Mouse (Mus musculus): ENCODE measurements around the gene Coro7. TPM values are rescaled to one million over a fixed set of nuclear protein-coding genes. Genes with fewer than 3 reads are reported as not detected.
"Not testable (repeated sequence)": the region's sequence is repeated elsewhere in the genome, so short reads cannot be mapped to it uniquely, and the experiment has no call there.

The Coro7 gene
- polyA plus RNA-seq, 1 experiment from 2014 or later = 13.1 TPM

DNA sequence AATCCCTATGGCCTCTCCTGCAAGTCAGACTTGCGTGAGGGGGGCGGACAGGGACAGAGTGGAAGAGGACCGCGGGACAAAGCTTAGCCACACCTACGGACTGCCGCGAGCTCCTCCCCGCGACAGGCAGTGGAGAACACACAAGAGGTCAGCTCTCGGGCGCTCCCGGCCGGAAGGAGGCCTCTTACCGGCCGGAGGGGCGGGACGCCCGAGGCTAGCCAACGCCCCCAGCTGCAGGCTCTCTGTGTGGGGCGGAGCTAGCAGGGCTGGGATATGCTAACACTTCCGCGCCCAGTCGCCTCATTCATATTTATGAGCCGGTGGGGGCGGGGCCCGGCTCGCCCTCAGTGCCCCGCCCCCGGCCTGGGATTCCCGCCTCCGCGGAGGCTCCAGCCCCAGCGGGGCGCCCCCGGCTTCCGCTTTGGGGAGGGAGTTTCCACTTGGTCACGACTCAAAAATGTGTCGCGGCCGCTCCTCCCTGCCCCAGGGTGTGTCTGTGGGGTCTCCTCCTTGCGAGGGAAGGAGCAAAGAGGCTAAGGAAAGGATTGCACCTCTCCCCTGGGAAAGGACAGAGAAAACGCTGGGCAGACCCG is 93.0 kb downstream of the Coro7 start:
- WGBS = under 1% methylated on average over 37 of the region's 43 CpGs
- Histone ChIP-seq H3K36me3 (ENCODE audit: insufficient read depth, low read length) (no peaks in the 10 kb centered on the region), H3K4me1 (replicated peaks; ENCODE audit: insufficient read depth, low read length) (peaks cover 10% of the 10 kb centered on the region), H3K4me3 (replicated peaks; ENCODE audit: low read depth, low read length) (peak overlapping the region; percentile 26), H3K27ac (peak overlapping the region; percentile 92), H3K9me3 (replicated peaks; ENCODE audit: low read length) (no peaks in the 10 kb centered on the region), H3K27me3 (ENCODE audit: insufficient read depth, low read length) (no peaks in the 10 kb centered on the region), H3K4me2 (ENCODE audit: low read length) (peak overlapping the region; percentile 53), H3K9ac (ENCODE audit: low read depth, low read length) (peak overlapping the region; percentile 47)
- no peak for TF ChIP-seq CTCF (IDR thresholded peaks at IDR 0.05; ENCODE audit: low read depth)
- peak; percentile 99 for DNase-seq (ENCODE audit: low spot score)
- ATAC-seq (replicated peaks; ENCODE audit: low FRiP score, low read depth) = peak; percentile 99

- H3K9ac ChIP-seq (ENCODE audit: low read depth, low read length) = peak overlapping the region; percentile 47
- H3K4me1 ChIP-seq (replicated peaks; ENCODE audit: insufficient read depth, low read length) = peaks cover 10% of the 10 kb centered on the region
- 7% methylated on average over 14 of the region's 14 CpGs for WGBS
- no peaks in the 10 kb centered on the region for H3K27me3 ChIP-seq (ENCODE audit: insufficient read depth, low read length)
- no peak for TF ChIP-seq CTCF (IDR thresholded peaks at IDR 0.05; ENCODE audit: low read depth)
- peak overlapping the region; percentile 26 for H3K4me3 ChIP-seq (replicated peaks; ENCODE audit: low read depth, low read length)
- H3K36me3 ChIP-seq (ENCODE audit: insufficient read depth, low read length) = no peaks in the 10 kb centered on the region
- peak overlapping the region; percentile 53 for H3K4me2 ChIP-seq (ENCODE audit: low read length)
- H3K9me3 ChIP-seq (replicated peaks; ENCODE audit: low read length) = no peaks in the 10 kb centered on the region
- DNase-seq (ENCODE audit: low spot score) (no peak), ATAC-seq (replicated peaks; ENCODE audit: low FRiP score, low read depth) (peak; percentile 14; the same call in 1 of the 2 replicates)
- peak overlapping the region; percentile 92 for H3K27ac ChIP-seq
Measured at GRCm38 (mm10) chr16:4585642-4586530, 93.7 kb downstream of the Coro7 start.

DNA sequence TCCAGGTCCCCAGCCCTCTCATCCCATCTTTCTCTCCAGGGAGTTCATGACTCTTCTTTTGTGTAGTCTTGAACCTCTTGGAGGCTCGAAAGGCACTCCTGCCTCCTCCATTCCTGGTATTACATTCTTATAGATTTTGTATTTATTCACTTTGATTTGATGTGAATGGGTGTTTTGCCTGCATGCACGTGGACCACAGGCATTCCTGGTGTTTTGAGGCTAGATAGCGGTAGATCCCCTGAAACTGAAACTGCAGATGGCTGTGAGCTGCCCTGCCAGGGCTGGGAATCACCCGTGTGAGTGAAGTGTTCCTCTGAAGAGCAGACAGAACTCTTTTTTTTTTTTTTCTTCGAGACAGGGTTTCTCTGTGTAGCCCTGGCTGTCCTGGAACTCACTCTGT is 95.1 kb downstream of the Coro7 start:
- whole genome bisulfite sequencing = 82% methylated on average over 5 of the region's 5 CpGs
- no peak overlapping the region for H3K4me3 ChIP-seq (replicated peaks; ENCODE audit: low read depth, low read length)
- H3K9ac ChIP-seq (ENCODE audit: low read depth, low read length) = no peak overlapping the region
- H3K4me1 ChIP-seq (replicated peaks; ENCODE audit: insufficient read depth, low read length) = peaks cover 10% of the 10 kb centered on the region
- DNase-seq (ENCODE audit: low spot score) = no peak
- H3K4me2 ChIP-seq (ENCODE audit: low read length) = no peak overlapping the region
- no peaks in the 10 kb centered on the region for H3K9me3 ChIP-seq (replicated peaks; ENCODE audit: low read length)
- no peak for TF ChIP-seq CTCF (IDR thresholded peaks at IDR 0.05; ENCODE audit: low read depth)
- H3K27me3 ChIP-seq (ENCODE audit: insufficient read depth, low read length) = no peaks in the 10 kb centered on the region
- no peaks in the 10 kb centered on the region for H3K36me3 ChIP-seq (ENCODE audit: insufficient read depth, low read length)
- ATAC-seq (replicated peaks; ENCODE audit: low FRiP score, low read depth) = no peak
- no peak overlapping the region for H3K27ac ChIP-seq

DNA sequence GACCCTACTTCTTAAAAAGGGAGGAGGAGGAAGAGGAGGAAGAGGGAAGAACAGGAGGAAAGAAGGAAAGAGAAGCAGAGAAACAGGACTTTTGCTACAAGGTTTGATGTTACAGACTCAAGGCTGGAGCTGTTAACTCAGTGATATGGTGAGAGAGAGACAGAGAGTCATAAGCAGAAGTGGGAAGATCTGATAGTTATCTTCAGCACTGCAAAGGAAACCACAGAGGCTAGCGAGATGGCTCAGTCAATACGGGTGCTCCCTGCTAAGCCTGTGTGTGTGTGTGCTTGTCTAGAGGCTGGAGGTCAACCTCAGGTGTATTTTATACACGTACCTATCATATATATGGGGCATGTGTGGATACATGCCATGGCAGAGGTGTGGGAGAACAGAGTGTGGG is 95.8 kb downstream of the Coro7 start:
- ATAC-seq (replicated peaks; ENCODE audit: low FRiP score, low read depth) = no peak
- DNase-seq (ENCODE audit: low spot score) = no peak
- Histone ChIP-seq H3K36me3 (ENCODE audit: insufficient read depth, low read length) (no peaks in the 10 kb centered on the region), H3K27ac (no peak overlapping the region), H3K27me3 (ENCODE audit: insufficient read depth, low read length) (no peaks in the 10 kb centered on the region), H3K4me2 (ENCODE audit: low read length) (no peak overlapping the region), H3K4me3 (replicated peaks; ENCODE audit: low read depth, low read length) (no peak overlapping the region), H3K9ac (ENCODE audit: low read depth, low read length) (no peak overlapping the region), H3K4me1 (replicated peaks; ENCODE audit: insufficient read depth, low read length) (peaks cover 10% of the 10 kb centered on the region), H3K9me3 (replicated peaks; ENCODE audit: low read length) (no peaks in the 10 kb centered on the region)
- TF ChIP-seq CTCF (IDR thresholded peaks at IDR 0.05; ENCODE audit: low read depth) = no peak
- 85% methylated on average over 3 of the region's 3 CpGs for WGBS

DNA sequence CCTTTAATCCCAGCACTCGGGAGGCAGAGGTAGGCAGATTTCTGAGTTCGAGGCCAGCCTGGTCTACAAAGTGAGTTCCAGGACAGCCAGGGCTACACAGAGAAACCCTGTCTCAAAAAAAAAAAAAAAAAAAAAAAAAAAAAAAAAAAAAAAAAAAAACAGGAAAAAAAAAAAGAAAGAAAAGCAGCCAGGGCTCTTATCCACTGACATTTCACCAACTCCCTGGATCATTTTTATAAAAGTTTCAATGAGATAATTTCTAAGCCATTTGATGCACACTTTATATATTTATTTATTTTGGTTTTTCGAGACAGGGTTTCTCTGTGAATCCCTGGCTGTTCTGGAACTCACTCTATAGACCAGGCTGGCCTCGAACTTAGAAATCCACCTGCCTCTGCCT is 98.4 kb downstream of the Coro7 start:
- not testable (repeated sequence) for H3K36me3 ChIP-seq (ENCODE audit: insufficient read depth, low read length); H3K9ac ChIP-seq (ENCODE audit: low read depth, low read length); H3K27me3 ChIP-seq (ENCODE audit: insufficient read depth, low read length); DNase-seq (ENCODE audit: low spot score); ATAC-seq (replicated peaks; ENCODE audit: low FRiP score, low read depth); H3K4me3 ChIP-seq (replicated peaks; ENCODE audit: low read depth, low read length); H3K9me3 ChIP-seq (replicated peaks; ENCODE audit: low read length); H3K27ac ChIP-seq; H3K4me1 ChIP-seq (replicated peaks; ENCODE audit: insufficient read depth, low read length); H3K4me2 ChIP-seq (ENCODE audit: low read length)
- 89% methylated on average over 3 of the region's 4 CpGs for WGBS

- Histone ChIP-seq H3K4me3 (replicated peaks; ENCODE audit: low read depth, low read length) (no peak overlapping the region), H3K27me3 (ENCODE audit: insufficient read depth, low read length) (no peaks in the 10 kb centered on the region), H3K9me3 (replicated peaks; ENCODE audit: low read length) (no peaks in the 10 kb centered on the region), H3K9ac (ENCODE audit: low read depth, low read length) (no peak overlapping the region), H3K27ac (no peak overlapping the region), H3K4me1 (replicated peaks; ENCODE audit: insufficient read depth, low read length) (no peaks in the 10 kb centered on the region), H3K4me2 (ENCODE audit: low read length) (no peak overlapping the region), H3K36me3 (ENCODE audit: insufficient read depth, low read length) (no peaks in the 10 kb centered on the region)
- TF ChIP-seq CTCF (IDR thresholded peaks at IDR 0.05; ENCODE audit: low read depth) = no peak
- DNase-seq (ENCODE audit: low spot score) (no peak), ATAC-seq (replicated peaks; ENCODE audit: low FRiP score, low read depth) (no peak)
- 45% methylated on average over 7 of the region's 7 CpGs for WGBS
Measured at GRCm38 (mm10) chr16:4578630-4579029, 100.9 kb downstream of the Coro7 start.

Measured in kidney, postnatal 0 days (tissue).